Mouse (Mus musculus) spleen, adult 2 months (tissue): ENCODE measurements around the gene Gm20388. TPM values are rescaled to one million over a fixed set of nuclear protein-coding genes. Genes with fewer than 3 reads are reported as not detected.

Experiments used
- DNase-seq, 2 experiments: peaks; one replicate each; pipeline versions ENCODE4 v3.0.0 to v3.0.0-alpha.2; 2012 to 2021; ENCODE audit warnings: low spot score in 2 of 2, low read depth in 1 of 2
- H3K27ac ChIP-seq: fragments of 200-500 bp; 2 replicates; pipeline ENCODE4 v1.5.1; 2012; ENCODE audit warnings: low read length, inconsistent platforms; ENCODE audit not compliant: insufficient read depth
- H3K27me3 ChIP-seq: fragments of 200-500 bp; 2 replicates; pipeline ENCODE4 v1.6.1; 2012; ENCODE audit warnings: mild to moderate bottlenecking, moderate library complexity, low read length, inconsistent platforms; ENCODE audit not compliant: control insufficient read depth, insufficient read depth
- H3K36me3 ChIP-seq: fragments of 200-500 bp; 2 replicates; pipeline ENCODE4 v1.6.1; 2012; ENCODE audit warnings: mild to moderate bottlenecking, low read length, inconsistent platforms; ENCODE audit not compliant: control insufficient read depth, insufficient read depth
- H3K4me1 ChIP-seq: fragments of 200-500 bp; 2 replicates; pipeline ENCODE4 v1.6.1; 2011; ENCODE audit warnings: inconsistent platforms; ENCODE audit not compliant: control insufficient read depth, insufficient read depth, insufficient read length
- H3K4me3 ChIP-seq: fragments of 200-500 bp; 2 replicates; pipeline ENCODE4 v1.5.1; 2011; ENCODE audit warnings: mild to moderate bottlenecking, inconsistent platforms; ENCODE audit not compliant: insufficient read depth, insufficient read length; ENCODE audit errors: extremely low read depth
- CTCF ChIP-seq: fragments of 200-500 bp; IDR thresholded peaks from 2 replicates; pipeline ENCODE4 v1.5.1; 2011; ENCODE audit warnings: mild to moderate bottlenecking, inconsistent platforms; ENCODE audit not compliant: insufficient read depth, insufficient read length, insufficient replicate concordance; ENCODE audit errors: extremely low read depth
- POLR2A ChIP-seq: fragments of 200-500 bp; IDR thresholded peaks from 2 replicates; pipeline ENCODE4 v1.6.1; 2011; ENCODE audit warnings: low read depth, low read length, inconsistent platforms
- WGBS: fragments of 180-500 bp; shearing (Covaris S2); methylation state at CpG from one replicate; pipeline ENCODE4 v1.1.7; 2018; 5-methylcytosine and 5-hydroxymethylcytosine counted together
- polyA plus RNA-seq: library from polyadenylated mRNA; depleted of rRNA; stranded (reverse); fragments of >200 nt; gene quantifications from 2 replicates; pipeline ENCODE4 v1.2.3, GENCODE M21; 2012

The Gm20388 gene
- polyA plus RNA-seq, 1 experiment = 26.1 TPM

DNA sequence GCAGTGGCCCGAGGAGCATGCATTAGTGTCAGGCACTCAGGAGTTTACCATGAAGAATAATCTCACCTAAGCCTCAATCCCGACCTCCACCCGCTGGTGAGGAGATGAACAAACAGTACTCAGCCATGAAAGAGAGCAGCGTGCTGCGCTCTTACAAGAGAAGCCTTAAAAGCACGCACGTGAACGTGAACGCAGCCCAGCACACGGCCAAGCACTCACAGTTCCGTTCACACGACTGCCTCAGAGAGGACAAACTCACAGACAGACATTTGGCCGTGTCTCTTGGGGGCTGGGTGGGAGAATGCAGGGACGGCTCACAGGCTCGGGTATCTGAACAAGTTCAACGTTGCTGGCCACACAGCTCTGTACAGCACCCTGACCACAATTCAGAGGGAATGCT lies 1737.8 kb downstream of the Gm20388 start:
- H3K27ac ChIP-seq = no peak overlapping the region
- no peak overlapping the region for H3K4me3 ChIP-seq
- H3K36me3 ChIP-seq = no peaks in the 10 kb centered on the region
- TF ChIP-seq POLR2A = no peak
- TF ChIP-seq CTCF = no peak
- peaks cover 8% of the 10 kb centered on the region for H3K27me3 ChIP-seq
- no peak for DNase-seq
- 80% methylated on average over 16 of the region's 16 CpGs for WGBS
- peaks cover 3% of the 10 kb centered on the region; the same call in 1 of the 2 replicates for H3K4me1 ChIP-seq

DNA sequence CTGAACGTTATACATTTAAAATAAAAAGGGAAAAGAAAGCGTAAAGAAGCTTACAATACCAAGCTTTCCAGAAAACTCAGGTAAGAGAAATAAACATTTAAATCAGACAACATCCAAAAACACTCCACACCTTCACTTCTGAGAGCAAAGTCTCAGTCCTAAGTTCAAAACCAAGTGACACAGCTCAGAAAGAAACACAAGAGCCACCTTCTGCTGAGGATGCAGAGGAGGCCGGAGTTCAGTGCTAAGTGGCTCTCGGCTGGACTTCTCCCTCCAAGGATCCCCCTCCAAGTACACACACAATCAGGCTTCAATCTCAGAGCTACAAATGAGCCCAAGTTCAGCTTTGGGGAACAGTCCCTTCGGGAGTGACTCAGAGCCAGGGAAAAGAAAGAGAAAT lies 1738.8 kb downstream of the Gm20388 start:
- H3K27ac ChIP-seq = no peak overlapping the region
- TF ChIP-seq CTCF (no peak), POLR2A (no peak)
- H3K27me3 ChIP-seq = peaks cover 8% of the 10 kb centered on the region
- DNase-seq = no peak
- peaks cover 3% of the 10 kb centered on the region; the same call in 1 of the 2 replicates for H3K4me1 ChIP-seq
- no peaks in the 10 kb centered on the region for H3K36me3 ChIP-seq
- 77% methylated on average over 5 of the region's 5 CpGs for WGBS
- H3K4me3 ChIP-seq = no peak overlapping the region

DNA sequence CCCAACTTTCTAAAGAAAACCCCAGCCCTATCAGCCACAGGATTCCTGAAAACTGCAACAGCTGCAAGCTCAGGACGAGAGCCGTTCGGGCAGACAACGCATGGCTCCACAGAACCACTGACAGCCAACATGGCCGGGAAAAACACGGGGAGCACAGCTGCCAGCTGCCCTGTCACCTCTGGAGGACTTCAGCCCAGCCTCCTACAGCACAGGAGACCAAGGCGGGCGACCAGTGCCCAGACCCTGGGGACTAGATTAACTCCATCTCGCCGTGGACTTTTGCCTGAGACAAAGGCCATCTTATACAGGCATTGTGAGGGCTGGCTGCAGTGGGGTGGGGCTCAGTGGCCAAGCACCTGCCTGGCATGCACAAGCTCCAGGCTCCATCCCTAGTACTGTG lies 1739.3 kb downstream of the Gm20388 start:
- DNase-seq = no peak
- Histone ChIP-seq H3K4me1 (peaks cover 3% of the 10 kb centered on the region; the same call in 1 of the 2 replicates), H3K36me3 (no peaks in the 10 kb centered on the region), H3K4me3 (no peak overlapping the region), H3K27me3 (peaks cover 8% of the 10 kb centered on the region), H3K27ac (no peak overlapping the region)
- WGBS = 75% methylated on average over 10 of the region's 10 CpGs
- TF ChIP-seq CTCF (no peak), POLR2A (no peak)

DNA sequence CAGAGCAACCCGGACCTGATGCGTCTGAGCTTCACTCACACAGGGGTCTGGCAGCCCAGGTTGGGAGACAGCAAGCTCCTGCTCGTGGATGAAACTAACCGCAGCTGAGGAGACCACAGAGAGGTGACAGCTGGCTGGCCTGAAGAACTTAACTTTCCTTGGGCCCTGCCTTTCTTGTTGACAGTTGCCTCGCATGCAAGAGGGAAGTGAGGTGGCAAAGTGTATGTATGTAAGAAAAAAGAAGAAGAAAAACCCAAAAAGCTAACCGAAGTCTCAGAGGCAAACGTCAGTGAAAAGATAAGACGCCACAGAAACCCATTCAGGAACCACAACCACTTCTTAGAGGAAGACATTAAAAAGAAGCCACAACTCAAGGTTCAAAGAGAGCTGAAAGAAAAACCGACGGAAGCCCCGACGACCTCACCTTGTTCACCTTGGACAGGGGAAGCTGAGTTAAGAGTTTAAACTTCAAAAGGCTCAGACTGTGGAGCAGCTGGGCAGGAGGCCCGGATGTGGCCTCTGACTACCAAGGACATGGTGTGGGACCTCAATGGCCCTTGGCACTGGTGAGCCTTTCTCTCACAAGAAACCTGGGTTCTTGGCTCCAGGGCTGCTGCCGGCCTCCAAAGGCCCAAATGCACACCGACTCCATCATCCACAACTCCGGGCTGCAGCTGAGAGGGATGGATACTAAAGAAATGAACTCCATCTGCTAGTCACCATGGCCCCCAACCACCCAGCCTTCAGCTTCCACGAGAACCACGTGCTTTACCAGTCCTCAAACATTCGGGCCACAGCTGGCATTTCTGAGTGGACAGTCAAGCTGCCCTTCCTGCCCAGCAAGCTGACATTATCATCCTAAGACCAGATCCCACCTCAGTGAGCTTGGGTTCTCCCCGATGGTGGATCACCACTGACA lies 1740.0 kb downstream of the Gm20388 start:
- WGBS = 22% methylated on average over 20 of the region's 20 CpGs
- no peak overlapping the region for H3K4me3 ChIP-seq
- H3K36me3 ChIP-seq = no peaks in the 10 kb centered on the region
- peak in 1 of 2 experiments; percentile 4 for DNase-seq
- H3K27ac ChIP-seq = no peak overlapping the region
- TF ChIP-seq POLR2A (no peak), CTCF (no peak)
- peaks cover 3% of the 10 kb centered on the region; the same call in 1 of the 2 replicates for H3K4me1 ChIP-seq
- H3K27me3 ChIP-seq = peaks cover 8% of the 10 kb centered on the region

DNA sequence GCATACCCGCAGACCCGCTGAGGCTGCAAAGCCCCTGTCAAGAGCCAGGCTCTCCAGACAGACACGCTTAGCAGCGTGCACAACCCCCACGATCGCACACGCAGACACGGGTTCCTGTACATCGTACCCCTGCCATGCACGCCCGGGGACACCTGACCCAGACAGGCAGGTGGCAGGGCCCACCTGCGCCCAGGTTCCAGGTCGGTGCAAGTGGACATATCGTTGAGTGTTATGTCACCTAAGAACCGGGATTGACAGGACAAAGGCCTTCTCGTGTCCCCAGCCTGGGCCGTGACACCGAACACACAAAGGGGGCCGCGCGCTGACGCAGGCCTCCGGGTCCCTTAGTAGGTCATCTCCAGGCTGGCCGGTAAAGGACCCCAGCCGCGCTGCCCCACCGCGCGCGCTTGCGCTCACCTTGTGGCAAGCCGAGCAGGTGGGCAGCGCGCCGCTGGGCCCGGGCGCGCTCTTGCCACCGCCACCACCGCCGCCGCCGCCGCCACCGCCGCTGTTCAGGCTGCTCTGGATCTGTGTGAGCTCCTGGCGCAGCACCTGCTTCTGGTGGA lies 1740.8 kb downstream of the Gm20388 start:
- TF ChIP-seq CTCF = no peak
- TF ChIP-seq POLR2A = no peak
- Histone ChIP-seq H3K4me1 (peaks cover 3% of the 10 kb centered on the region; the same call in 1 of the 2 replicates), H3K27ac (no peak overlapping the region), H3K27me3 (peaks cover 8% of the 10 kb centered on the region), H3K4me3 (peak overlapping the region; percentile 39; the same call in 1 of the 2 replicates), H3K36me3 (no peaks in the 10 kb centered on the region)
- WGBS = 22% methylated on average over 47 of the region's 47 CpGs
- no peak for DNase-seq

DNA sequence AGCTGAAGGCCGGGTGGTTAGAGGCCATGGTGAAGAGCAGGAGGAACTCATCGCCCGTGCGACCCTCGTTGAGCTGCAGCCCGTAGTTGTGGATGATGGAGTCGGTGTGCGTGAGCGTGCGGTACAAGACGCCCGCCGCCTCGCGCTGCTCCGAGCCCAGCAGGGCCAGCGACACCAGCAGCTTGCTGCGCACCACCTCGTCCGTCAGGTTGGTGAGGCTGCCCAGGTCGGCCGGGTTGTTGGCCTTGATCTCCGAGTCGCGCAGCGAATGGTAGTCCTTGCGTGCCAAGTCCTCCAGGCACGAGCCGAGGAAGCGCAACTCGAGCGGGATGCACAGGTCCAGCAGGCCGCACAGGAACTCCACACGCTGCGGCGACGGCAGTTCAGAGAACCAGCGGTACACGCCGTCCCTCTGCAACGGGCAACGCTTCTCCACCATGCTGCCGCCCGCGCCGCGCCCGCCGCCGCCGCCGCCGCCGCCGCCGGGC lies 1741.3 kb downstream of the Gm20388 start:
- 14% methylated on average over 56 of the region's 56 CpGs for WGBS
- Histone ChIP-seq H3K27me3 (peaks cover 8% of the 10 kb centered on the region), H3K27ac (no peak overlapping the region)

More for the DNA sequence above, 1741.3 kb downstream of the Gm20388 start:
- TF ChIP-seq POLR2A (no peak), CTCF (no peak)
- H3K4me3 ChIP-seq = peak overlapping the region; percentile 39; the same call in 1 of the 2 replicates
- peaks cover 3% of the 10 kb centered on the region; the same call in 1 of the 2 replicates for H3K4me1 ChIP-seq
- no peaks in the 10 kb centered on the region for H3K36me3 ChIP-seq
- DNase-seq = no peak
